Mouse (Mus musculus) ES-E14 (cell line): ENCODE data around the gene Med23.

Experiments
- ZC3H11A ChIP-seq: IDR thresholded peaks from 2 replicates; pipeline ENCODE4 v1.6.1; 2012; ENCODE audit warnings: low read depth, mild to moderate bottlenecking, inconsistent platforms, low read length, borderline replicate concordance
- ZNF384 ChIP-seq: IDR thresholded peaks from 2 replicates; pipeline ENCODE4 v1.6.1; 2012; ENCODE audit warnings: low read depth, low read length, inconsistent platforms

GRCm38 (mm10) chr10:24836366-24837038 is 33.3 kb upstream of the Med23 start:
- TF ChIP-seq ZNF384 (no peak), ZC3H11A (no peak)
